Mouse (Mus musculus) embryo, embryonic 10 days (tissue): ENCODE results near the gene Pick1.
"Not testable (repeated sequence)": the region's sequence is repeated elsewhere in the genome, so short reads cannot be mapped to it uniquely, and the experiment has no call there.

Experiments used
- DNase-seq: peaks from one replicate; pipeline ENCODE4 v3.0.0-alpha.2; 2015; ENCODE audit warnings: low spot score

Gene Pick1

GRCm38 (mm10) chr15:79225780-79226179 lies 3.2 kb upstream of the Pick1 start:
- DNase-seq, result not testable (repeated sequence)

GRCm38 (mm10) chr15:79235268-79235667 lies 6.3 kb downstream of the Pick1 start:
- DNase-seq, result no peak

DNA sequence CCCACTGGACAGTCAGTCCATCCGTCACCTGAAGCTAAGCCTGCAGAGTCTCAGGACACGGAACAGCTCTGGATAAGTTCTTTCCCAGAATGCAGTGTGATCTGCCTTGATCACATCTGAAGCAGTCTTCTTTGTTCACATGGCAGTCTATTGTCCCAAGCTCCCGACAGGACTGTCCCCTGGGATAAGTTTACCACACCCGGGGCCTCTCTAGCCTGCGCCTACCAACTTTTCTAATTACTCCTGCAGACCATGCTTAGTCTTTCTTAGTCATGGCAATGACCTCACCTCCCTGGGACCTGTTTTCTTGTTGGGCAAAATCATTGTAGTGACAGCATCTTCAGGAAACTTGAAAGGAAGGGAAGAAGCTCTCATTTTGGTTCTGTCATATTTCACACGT lies 9.1 kb downstream of the Pick1 start:
- DNase-seq, result no peak

GRCm38 (mm10) chr15:79242574-79243233 lies 13.7 kb downstream of the Pick1 start:
- DNase-seq, result no peak

DNA sequence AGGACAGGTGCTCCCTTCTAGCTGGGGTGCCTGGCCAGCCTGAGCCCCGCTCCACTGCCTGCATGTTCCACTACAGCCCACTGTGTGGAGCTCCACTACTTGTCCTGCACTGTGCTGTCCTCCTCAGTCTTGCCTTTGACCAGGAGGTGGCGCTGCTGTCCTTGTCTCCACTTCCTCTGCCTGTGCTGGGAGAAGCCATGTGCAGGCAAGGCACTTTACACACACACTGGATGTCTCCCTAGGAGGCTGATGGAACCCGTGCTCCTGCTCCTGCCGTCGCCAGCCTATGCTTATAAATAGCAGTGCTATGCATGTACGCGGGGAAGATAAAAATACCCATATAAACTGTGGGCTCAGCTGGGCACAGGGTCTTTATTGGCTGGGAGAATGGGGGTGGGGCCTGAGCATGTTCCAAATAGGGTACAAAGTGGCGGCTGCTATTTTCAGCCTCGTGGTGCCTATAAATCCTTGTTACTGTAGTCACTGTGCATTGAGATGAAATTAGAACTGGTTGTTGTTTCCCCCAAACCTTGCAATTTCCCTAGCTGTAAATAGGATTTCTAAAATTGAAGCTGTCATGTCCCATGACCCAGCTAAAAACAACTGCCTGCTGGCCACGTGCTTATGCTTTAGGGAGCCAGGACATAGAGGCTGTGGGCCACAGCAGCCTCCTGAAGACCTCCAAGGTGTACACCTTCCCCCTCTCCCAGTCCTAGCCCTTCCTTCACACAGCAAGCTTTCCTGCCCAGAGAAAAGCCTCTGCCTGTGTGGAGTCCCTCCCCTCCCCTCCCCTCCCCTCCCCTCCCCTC lies 14.5 kb downstream of the Pick1 start:
- peak; percentile 99 for DNase-seq

DNA sequence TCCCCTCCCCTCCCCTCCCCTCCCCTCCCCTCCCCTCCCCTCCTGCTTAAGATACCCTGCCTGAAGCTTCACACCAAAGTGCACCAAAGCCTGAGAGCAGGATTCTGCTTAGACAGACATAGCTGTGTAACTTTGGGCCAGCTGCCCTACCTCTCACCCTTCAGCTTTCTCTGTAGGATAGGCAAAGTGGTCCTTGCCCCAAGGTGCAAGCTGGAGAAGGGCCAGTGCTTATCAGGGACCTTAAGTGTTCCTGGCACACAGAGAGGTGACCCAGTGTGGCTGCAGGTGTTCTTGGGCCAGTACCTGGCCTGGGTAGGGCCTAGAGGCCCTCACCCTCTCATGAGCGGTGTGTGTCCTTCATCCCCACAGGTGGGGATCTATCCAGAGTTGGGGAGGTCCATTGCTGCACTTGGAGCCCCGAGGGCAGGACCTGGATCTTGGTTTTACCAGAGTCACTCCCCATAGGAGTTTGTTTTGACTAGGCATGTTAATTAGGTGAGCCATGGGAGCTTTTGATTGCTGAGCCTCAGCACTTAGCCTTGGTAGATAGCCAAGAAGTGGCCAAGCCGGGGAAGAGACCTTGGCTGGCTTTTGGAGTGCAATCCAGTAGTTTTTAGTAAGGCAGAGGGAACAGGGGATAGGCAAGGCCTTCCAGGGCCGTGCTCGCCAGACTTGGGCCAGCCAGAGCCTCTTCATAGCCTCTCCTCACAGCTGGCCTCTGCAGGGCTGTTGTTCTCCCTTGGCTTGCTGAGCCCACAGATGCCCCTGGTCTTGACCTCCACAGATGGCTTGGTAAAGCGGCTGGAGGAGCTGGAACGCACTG lies 15.3 kb downstream of the Pick1 start:
- DNase-seq, result no peak

- no peak for DNase-seq
Observed at GRCm38 (mm10) chr15:79245321-79245720, 16.3 kb downstream of the Pick1 start.

DNA sequence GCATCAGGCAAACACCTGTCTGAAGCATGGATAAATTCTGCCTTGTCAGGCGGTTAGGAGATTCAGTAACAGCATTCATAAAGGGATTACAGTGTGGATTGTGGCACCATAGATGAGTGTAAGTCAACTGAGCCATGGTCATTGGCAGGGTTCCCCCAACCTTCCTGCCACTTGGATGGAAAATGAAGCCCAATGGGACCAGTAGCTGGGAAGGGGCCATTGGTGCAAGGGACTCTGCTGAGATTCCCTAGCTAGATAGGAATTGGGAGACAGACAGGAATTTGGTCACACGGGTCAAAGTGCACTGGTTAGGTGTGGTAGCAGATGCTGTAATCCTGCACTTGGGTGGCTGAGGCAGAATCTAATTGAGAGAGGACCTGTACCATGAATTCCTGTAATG lies 21.3 kb downstream of the Pick1 start:
- DNase-seq, result no peak

- DNase-seq, result no peak
Observed at GRCm38 (mm10) chr15:79251168-79251567, 22.2 kb downstream of the Pick1 start.

- peak; percentile 42 for DNase-seq
Observed at GRCm38 (mm10) chr15:79251781-79252491, 23.0 kb downstream of the Pick1 start.

- no peak for DNase-seq
Observed at GRCm38 (mm10) chr15:79252580-79252979, 23.6 kb downstream of the Pick1 start.

GRCm38 (mm10) chr15:79254661-79255060 lies 25.7 kb downstream of the Pick1 start, which contains the start of gene Slc16a8:
Gene Slc16a8 (minus strand): TSS chr15:79254761.
- no peak for DNase-seq

- no peak for DNase-seq
Observed at GRCm38 (mm10) chr15:79258521-79258920, 29.5 kb downstream of the Pick1 start.

DNA sequence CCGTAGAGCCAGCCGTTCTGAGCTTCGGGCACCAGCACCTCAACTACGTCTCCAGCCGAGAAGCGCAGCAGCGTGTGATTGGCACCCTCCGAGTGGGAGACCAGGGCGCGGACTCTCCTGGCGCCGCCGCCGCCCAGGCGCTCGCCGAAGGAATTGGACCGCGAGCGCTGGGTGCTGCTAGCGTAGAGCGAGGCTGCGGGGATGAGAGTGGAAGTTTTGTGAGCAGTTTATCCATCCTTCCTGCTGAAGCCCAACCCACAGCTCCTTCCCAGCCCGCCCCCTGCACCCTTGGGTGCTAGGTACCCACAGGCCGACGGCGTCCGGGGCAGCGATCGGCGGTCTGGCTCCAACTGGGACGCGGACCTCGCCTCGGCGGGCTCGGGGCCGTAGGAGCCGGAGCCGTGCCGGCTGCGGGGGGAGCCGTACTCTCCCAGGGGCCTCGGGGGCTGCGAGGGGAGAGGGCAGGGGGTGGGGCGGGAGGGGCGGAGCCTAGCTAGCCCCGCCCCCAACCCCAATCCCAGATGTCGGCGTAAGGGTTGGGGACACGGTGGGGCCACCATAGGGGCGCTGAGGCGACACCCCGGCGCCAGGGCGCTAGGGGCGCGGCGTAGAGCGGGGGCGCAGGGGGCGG lies 32.2 kb downstream of the Pick1 start:
- no peak for DNase-seq

DNA sequence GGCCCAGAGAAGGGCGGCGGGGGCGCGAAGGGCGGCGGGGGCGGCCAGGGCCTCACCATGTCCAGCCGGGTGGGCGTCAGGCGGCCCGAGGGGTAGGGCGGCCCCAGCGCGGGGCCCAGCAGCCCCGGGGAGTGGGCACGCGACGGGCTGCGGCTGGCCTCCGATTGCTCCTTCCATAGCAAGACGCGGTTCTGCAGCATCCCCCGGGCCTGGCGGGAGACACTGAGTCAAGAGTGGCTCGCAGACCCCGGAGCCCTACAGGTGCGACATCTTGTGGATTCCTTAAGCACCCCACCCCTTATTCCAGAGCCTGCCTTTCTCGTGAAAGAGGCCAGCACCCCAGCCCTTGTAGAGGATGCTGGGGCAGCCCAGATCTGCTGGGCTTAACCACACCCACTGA lies 32.8 kb downstream of the Pick1 start:
- DNase-seq, result peak; percentile 37

DNA sequence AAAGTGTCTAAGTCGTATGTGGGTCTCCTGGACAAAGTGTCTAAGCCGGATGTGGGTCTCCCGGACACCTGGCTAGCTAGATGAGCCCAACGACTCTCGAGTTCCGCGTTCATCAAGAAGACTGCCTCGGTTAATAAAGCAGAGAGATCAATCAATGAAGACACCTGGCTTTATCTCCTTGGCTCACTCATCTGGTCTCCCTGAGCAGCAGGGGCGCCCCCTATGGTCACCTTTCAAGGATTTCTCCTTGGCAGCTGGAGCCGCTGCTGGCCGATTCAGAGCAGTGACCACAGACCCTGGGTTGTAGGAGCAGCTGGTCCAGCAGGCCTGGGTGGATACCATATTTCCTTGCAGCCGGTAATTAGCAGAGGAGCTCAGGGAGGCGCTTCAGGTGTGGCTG lies 33.4 kb downstream of the Pick1 start:
- peak; percentile 77 for DNase-seq

DNA sequence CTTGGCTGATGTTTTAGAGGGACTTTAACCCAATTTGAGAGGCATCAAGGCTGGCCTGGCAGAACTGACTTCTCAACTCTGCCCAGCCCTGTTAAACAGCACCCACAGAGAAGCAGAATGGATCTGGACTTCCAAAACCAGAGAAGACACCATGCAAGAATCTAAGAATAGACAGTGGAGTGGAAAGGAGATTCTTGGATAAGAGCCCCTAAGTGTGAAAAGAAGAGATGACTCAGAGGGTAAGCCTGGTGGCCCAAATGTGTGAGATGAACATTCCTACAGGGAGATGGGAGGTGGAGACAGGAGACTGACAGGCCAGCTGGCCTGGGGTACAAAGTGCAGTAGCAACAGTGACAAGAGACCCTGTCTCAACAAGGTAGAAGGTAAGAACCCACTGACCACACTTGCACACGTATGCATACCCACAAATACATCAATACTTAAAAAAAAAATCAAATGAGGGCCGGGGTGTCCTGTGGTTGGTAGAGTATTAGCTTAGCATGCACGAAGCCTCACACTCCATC lies 33.9 kb downstream of the Pick1 start:
- no peak for DNase-seq

GRCm38 (mm10) chr15:79263726-79264125 lies 34.8 kb downstream of the Pick1 start:
- DNase-seq, result no peak

DNA sequence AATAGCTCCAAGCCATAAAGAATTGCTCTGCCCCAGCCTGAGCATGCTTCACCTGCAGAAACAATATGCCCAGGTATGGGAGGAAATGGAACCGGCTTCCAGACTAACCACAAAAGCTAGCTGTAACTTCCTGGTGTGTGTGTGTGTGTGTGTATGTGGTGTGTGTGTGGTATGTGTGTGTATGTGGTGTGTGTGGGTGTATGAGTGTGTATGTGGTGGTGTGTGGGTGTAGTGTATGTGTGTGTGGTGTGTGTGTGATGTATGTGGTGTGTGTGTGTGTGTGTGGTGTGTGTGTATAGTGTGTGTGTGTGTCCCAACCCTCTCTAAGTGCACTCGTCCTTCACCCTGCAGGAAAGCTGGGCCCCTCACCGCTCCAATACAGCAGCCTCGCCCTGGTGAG lies 36.4 kb downstream of the Pick1 start:
- no peak for DNase-seq

DNA sequence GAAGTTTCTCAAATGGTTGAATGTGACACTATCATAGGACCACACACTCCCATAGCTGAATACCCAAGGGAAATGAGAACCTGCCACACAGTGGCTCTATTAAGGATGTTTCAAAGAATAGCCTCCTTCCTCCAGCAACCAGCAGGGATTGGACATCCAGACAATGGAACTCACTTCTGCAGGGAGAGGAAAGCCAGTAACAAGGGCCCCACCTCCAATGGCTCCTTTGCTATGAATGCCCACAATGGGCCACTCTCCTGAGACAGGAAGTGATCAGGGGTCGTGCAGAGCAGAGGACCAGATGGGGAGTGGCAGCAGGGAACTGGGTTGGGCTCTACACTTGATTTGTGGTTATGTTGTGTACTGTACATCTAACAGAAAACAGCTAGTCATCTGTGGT lies 39.5 kb downstream of the Pick1 start:
- DNase-seq, result no peak
